Mouse (Mus musculus) MEL (cell line): ENCODE results near the gene Hddc2. TPM values are rescaled to one million over a fixed set of nuclear protein-coding genes. Genes with fewer than 3 reads are reported as not detected.

ENCODE experiments used
- DNase-seq: peaks from one replicate; pipeline ENCODE4 v3.0.0; 2011; ENCODE audit warnings: low read depth, low spot score
- H3K27ac ChIP-seq: 2 replicates; pipeline ENCODE4 v1.5.1; 2012; ENCODE audit warnings: low read depth, mild to moderate bottlenecking, control low read depth, low read length, moderate library complexity; ENCODE audit not compliant: control insufficient read depth
- H3K27me3 ChIP-seq, 2 experiments: fragments of 150-350 bp in 1 of 2; sonication (generic) in 1 of 2; 2 replicates each; pipeline ENCODE4 v1.6.1; 2012; ENCODE audit warnings: low read length in 2 of 2, mild to moderate bottlenecking in 2 of 2, improper control_type of control experiment in 1 of 2, moderate library complexity in 1 of 2; ENCODE audit not compliant: insufficient read depth in 2 of 2, control insufficient read depth in 1 of 2
- H3K36me3 ChIP-seq, 2 experiments: 2 replicates each; pipeline ENCODE4 v1.6.1; 2012 to 2014; ENCODE audit warnings: low read length in 2 of 2, improper control_type of control experiment in 1 of 2, inconsistent platforms in 1 of 2, mild to moderate bottlenecking in 1 of 2; ENCODE audit not compliant: insufficient read depth in 2 of 2, control insufficient read depth in 1 of 2
- H3K4me1 ChIP-seq, 2 experiments: fragments of 150-350 bp in 1 of 2; sonication (generic) in 1 of 2; 2 replicates each; pipeline ENCODE4 v1.6.1; 2012; ENCODE audit warnings: low read length in 2 of 2, improper control_type of control experiment in 1 of 2, mild to moderate bottlenecking in 1 of 2; ENCODE audit not compliant: insufficient read depth in 2 of 2, control insufficient read depth in 1 of 2
- H3K4me3 ChIP-seq, 2 experiments: fragments of 150-350 bp in 1 of 2; sonication (generic) in 1 of 2; 2 replicates each; pipeline ENCODE4 v1.5.1; 2012; ENCODE audit warnings: low read depth in 2 of 2, low read length in 2 of 2, mild to moderate bottlenecking in 2 of 2, moderate library complexity in 2 of 2, control low read depth in 1 of 2, improper control_type of control experiment in 1 of 2; ENCODE audit not compliant: control insufficient read depth in 1 of 2, insufficient read depth in 1 of 2
- H3K79me2 ChIP-seq: 2 replicates; pipeline ENCODE4 v1.6.1; 2012; ENCODE audit warnings: mild to moderate bottlenecking, low read length, moderate library complexity; ENCODE audit not compliant: control insufficient read depth, poor library complexity, insufficient read depth
- H3K9ac ChIP-seq: 2 replicates; pipeline ENCODE4 v1.6.1; 2012; ENCODE audit warnings: low read depth, mild to moderate bottlenecking, control low read depth, low read length, moderate library complexity; ENCODE audit not compliant: control insufficient read depth, poor library complexity, severe bottlenecking
- H3K9me3 ChIP-seq: fragments of 150-350 bp; sonication (generic); replicated peaks from 2 replicates; pipeline ENCODE4 v1.6.1; 2012; ENCODE audit warnings: mild to moderate bottlenecking, low read length, improper control_type of control experiment, moderate library complexity; ENCODE audit not compliant: insufficient read depth
- CHD1 ChIP-seq: IDR thresholded peaks from 2 replicates; pipeline ENCODE4 v1.6.1; 2012; ENCODE audit warnings: low read depth, mild to moderate bottlenecking, inconsistent platforms, low read length, improper control_type of control experiment
- CTCF ChIP-seq, 3 experiments: IDR thresholded peaks in 2 of 3; conservative IDR thresholded peaks in 1 of 3; 2 replicates each; pipeline ENCODE4 v1.5.1; 2011 to 2012; ENCODE audit warnings: low read length in 3 of 3, low read depth in 2 of 3, mild to moderate bottlenecking in 2 of 3, improper control_type of control experiment in 1 of 3, inconsistent platforms in 1 of 3, mixed read lengths in 1 of 3, moderate library complexity in 1 of 3; ENCODE audit not compliant: control insufficient read depth in 1 of 3, insufficient read depth in 1 of 3, poor library complexity in 1 of 3, severe bottlenecking in 1 of 3
- ETS1 ChIP-seq: IDR thresholded peaks from 2 replicates; pipeline ENCODE4 v1.6.1; 2012; ENCODE audit warnings: low read depth, mild to moderate bottlenecking, inconsistent platforms, low read length, improper control_type of control experiment, moderate library complexity
- KAT2A ChIP-seq: conservative IDR thresholded peaks from 2 replicates; pipeline ENCODE4 v1.6.1; 2012; ENCODE audit warnings: low read depth, low read length, improper control_type of control experiment, inconsistent platforms
- MXI1 ChIP-seq: IDR thresholded peaks from 2 replicates; pipeline ENCODE4 v1.6.1; 2011; ENCODE audit warnings: mild to moderate bottlenecking, low read depth, low read length, improper control_type of control experiment
- MYB ChIP-seq: IDR thresholded peaks from 2 replicates; pipeline ENCODE4 v1.6.1; 2011; ENCODE audit warnings: mild to moderate bottlenecking, low read depth, low read length, improper control_type of control experiment
- NELFE ChIP-seq: IDR thresholded peaks from 2 replicates; pipeline ENCODE4 v1.6.1; 2011; ENCODE audit warnings: low read depth, low read length, improper control_type of control experiment
- NRF1 ChIP-seq: IDR thresholded peaks from 2 replicates; pipeline ENCODE4 v1.6.1; 2014; ENCODE audit warnings: low read depth, mild to moderate bottlenecking, inconsistent platforms, low read length, improper control_type of control experiment, moderate library complexity; ENCODE audit not compliant: poor library complexity, insufficient read depth, severe bottlenecking
- POLR2A ChIP-seq, 2 experiments: IDR thresholded peaks; 2 replicates each; pipeline ENCODE4 v1.6.1; 2011 to 2012; ENCODE audit warnings: low read length in 2 of 2, mild to moderate bottlenecking in 2 of 2, control low read depth in 1 of 2, improper control_type of control experiment in 1 of 2, low read depth in 1 of 2, moderate library complexity in 1 of 2; ENCODE audit not compliant: control insufficient read depth in 1 of 2, insufficient read depth in 1 of 2, poor library complexity in 1 of 2
- POLR2AphosphoS5 ChIP-seq: IDR thresholded peaks from 2 replicates; pipeline ENCODE4 v1.6.1; 2012; ENCODE audit warnings: low read depth, borderline replicate concordance, mild to moderate bottlenecking, inconsistent platforms, low read length, moderate library complexity, mixed read lengths
- RAD21 ChIP-seq: IDR thresholded peaks from 2 replicates; pipeline ENCODE4 v1.6.1; 2011; ENCODE audit warnings: mild to moderate bottlenecking, low read depth, low read length, improper control_type of control experiment
- RCOR1 ChIP-seq: IDR thresholded peaks from 2 replicates; pipeline ENCODE4 v1.6.1; 2012; ENCODE audit warnings: low read depth, mild to moderate bottlenecking, inconsistent platforms, low read length, improper control_type of control experiment
- SIN3A ChIP-seq: IDR thresholded peaks from 2 replicates; pipeline ENCODE4 v1.6.1; 2012; ENCODE audit warnings: low read length, improper control_type of control experiment, inconsistent platforms
- TAL1 ChIP-seq: IDR thresholded peaks from 2 replicates; pipeline ENCODE4 v1.6.1; 2012; ENCODE audit warnings: mild to moderate bottlenecking, inconsistent platforms, low read length, moderate library complexity, mixed read lengths
- TBP ChIP-seq: IDR thresholded peaks from 2 replicates; pipeline ENCODE4 v1.8.0; 2011; ENCODE audit warnings: low read depth, low read length, improper control_type of control experiment
- UBTF ChIP-seq: IDR thresholded peaks from 2 replicates; pipeline ENCODE4 v1.6.1; 2012; ENCODE audit warnings: low read depth, mild to moderate bottlenecking, inconsistent platforms, low read length, improper control_type of control experiment, moderate library complexity, borderline replicate concordance; ENCODE audit not compliant: insufficient read depth
- USF2 ChIP-seq, 2 experiments: IDR thresholded peaks; 2 replicates each; pipeline ENCODE4 v1.6.1; 2011 to 2012; ENCODE audit warnings: improper control_type of control experiment in 2 of 2, low read length in 2 of 2, borderline replicate concordance in 1 of 2, inconsistent platforms in 1 of 2, low read depth in 1 of 2, mild to moderate bottlenecking in 1 of 2; ENCODE audit not compliant: insufficient read depth in 1 of 2
- ZC3H11A ChIP-seq: IDR thresholded peaks from 2 replicates; pipeline ENCODE4 v1.6.1; 2012; ENCODE audit warnings: low read depth, mild to moderate bottlenecking, inconsistent platforms, low read length, improper control_type of control experiment
- ZKSCAN1 ChIP-seq: IDR thresholded peaks from 2 replicates; pipeline ENCODE4 v1.6.1; 2012; ENCODE audit warnings: low read depth, mild to moderate bottlenecking, inconsistent platforms, low read length, improper control_type of control experiment, moderate library complexity
- ZMIZ1 ChIP-seq: IDR thresholded peaks from 2 replicates; pipeline ENCODE4 v1.6.1; 2012; ENCODE audit warnings: low read depth, mild to moderate bottlenecking, inconsistent platforms, low read length, improper control_type of control experiment, moderate library complexity
- polyA plus RNA-seq, 2 experiments: library from polyadenylated mRNA; stranded (reverse) in 1 of 2; unstranded in 1 of 2; fragments of >175 nt in 1 of 2; fragments of >200 nt in 1 of 2; gene quantifications; 2 replicates each; pipeline versions ENCODE4 v1.2.1 to v1.2.4; 2012; ENCODE audit warnings: low replicate concordance in 2 of 2, low read depth in 1 of 2; ENCODE audit not compliant: insufficient read length in 2 of 2, insufficient read depth in 1 of 2, missing spikeins in 1 of 2
- total RNA-seq: library from RNA; depleted of rRNA; stranded (reverse); fragments of 300-350 nt; gene quantifications from 2 replicates; pipeline ENCODE4 v1.2.3, GENCODE M21; 2012

Hddc2 gene
- total and polyA plus RNA-seq, 3 experiments, result 40.5 to 41.0 TPM; not detected in 1

GRCm38 (mm10) chr10:31307024-31307598 lies 6.1 kb upstream of the Hddc2 start (continued):
- TF ChIP-seq RCOR1 (peak; percentile 88), USF2 (IDR thresholded peaks at IDR 0.05; ENCODE audit: borderline replicate concordance in 1 of 2, insufficient read depth in 1 of 2, low read depth in 1 of 2, low read length in 2 of 2) (no peak), TAL1 (no peak), ETS1 (peak; percentile 21; the same call in 1 of the 2 replicates)

GRCm38 (mm10) chr10:31318491-31318890 lies 5.3 kb downstream of the Hddc2 start:
- Histone ChIP-seq H3K27me3 (no peaks in the 10 kb centered on the region), H3K9me3 (no peaks in the 10 kb centered on the region), H3K36me3 (peaks cover 0 to 11% of the 10 kb centered on the region in 2 experiments; a peak in 2 of 4 replicates), H3K79me2 (no peaks in the 10 kb centered on the region), H3K4me1 (peaks cover 0 to 4% of the 10 kb centered on the region in 2 experiments; a peak in 2 of 4 replicates), H3K4me3 (no peak overlapping the region), H3K27ac (no peak overlapping the region), H3K9ac (no peak overlapping the region)
- no peak for DNase-seq
- no peak for TF ChIP-seq KAT2A
- TF ChIP-seq UBTF, result no peak
- TF ChIP-seq CTCF (IDR thresholded peaks at IDR 0.05 in 2 of 3, conservative IDR thresholded peaks at IDR 0.05 in 1 of 3; ENCODE audit: control insufficient read depth in 1 of 3, insufficient read depth in 1 of 3, low read depth in 2 of 3, low read length in 3 of 3, poor library complexity in 1 of 3, severe bottlenecking in 1 of 3), result no peak
- TF ChIP-seq ZC3H11A, result no peak
- no peak for TF ChIP-seq ZKSCAN1
- no peak for TF ChIP-seq NRF1
- no peak for TF ChIP-seq SIN3A
- TF ChIP-seq RAD21, result no peak
- TF ChIP-seq ZMIZ1, result no peak
- TF ChIP-seq MYB, result no peak
- no peak for TF ChIP-seq POLR2A (IDR thresholded peaks at IDR 0.05; ENCODE audit: control insufficient read depth in 1 of 2, insufficient read depth in 1 of 2, low read depth in 1 of 2, low read length in 2 of 2, poor library complexity in 1 of 2)
- no peak for TF ChIP-seq NELFE
- TF ChIP-seq CHD1, result no peak
- no peak for TF ChIP-seq POLR2AphosphoS5
- TF ChIP-seq TBP, result no peak
- no peak for TF ChIP-seq MXI1
- no peak for TF ChIP-seq USF2 (IDR thresholded peaks at IDR 0.05; ENCODE audit: borderline replicate concordance in 1 of 2, insufficient read depth in 1 of 2, low read depth in 1 of 2, low read length in 2 of 2)
- no peak for TF ChIP-seq ETS1
